In genomic region chrX:101642091-101642490, GRCm38 (mm10) we compare ENCODE assay signal across 9 mouse cellular contexts. TPM values are rescaled to one million over a fixed set of nuclear protein-coding genes. Genes with fewer than 3 reads are reported as not detected.
DNase-seq lines count a peak whose midpoint lies in the region; ATAC-seq and TF ChIP-seq lines count a peak whose summit lies in the region.
"Had no signal": no experiment of that assay in that cellular context is flagged by ENCODE, and none has a peak within 500 bp of the region (broad histone marks: within the 10 kb centered on the region; RNA-seq: fewer than 3 reads in every experiment).

No protein-coding gene starts in this region.

- WGBS in heart, embryonic 10.5 days = 31% methylated on average over 5 of the region's 5 CpGs
- 20% methylated on average over 5 of the region's 5 CpGs for WGBS in spleen, adult 2 months
- 18% methylated on average over 5 of the region's 5 CpGs for WGBS in liver, embryonic 11.5 days
- 13% methylated on average over 5 of the region's 5 CpGs for WGBS in stomach, postnatal 0 days

- peak overlapping the region; percentile 69 for H3K4me2 ChIP-seq in liver, embryonic 11.5 days
- H3K4me2 ChIP-seq in stomach, postnatal 0 days (replicated peaks; ENCODE audit: low read depth) = peak overlapping the region; percentile 53

- no peak for ATAC-seq in liver, embryonic 11.5 days (replicated peaks; ENCODE audit: low FRiP score)
- ATAC-seq in stomach, postnatal 0 days (ENCODE audit: low FRiP score, low TSS enrichment) = no peak

- no peak for TF ChIP-seq POLR2A in spleen, adult 2 months (IDR thresholded peaks at IDR 0.05; ENCODE audit: low read depth, low read length)

- H3K36me3 ChIP-seq in heart, embryonic 10.5 days = peaks cover 4% of the 10 kb centered on the region; the same call in 1 of the 2 replicates
- H3K36me3 ChIP-seq in spleen, adult 2 months (ENCODE audit: control insufficient read depth, insufficient read depth, low read length) = peaks cover 2% of the 10 kb centered on the region; the same call in 1 of the 2 replicates
- no peaks in the 10 kb centered on the region; the same call in 1 of the 2 replicates for H3K36me3 ChIP-seq in liver, embryonic 11.5 days (ENCODE audit: control insufficient read depth, insufficient read depth, low read length)
- no peaks in the 10 kb centered on the region for H3K36me3 ChIP-seq in stomach, postnatal 0 days (ENCODE audit: control insufficient read depth, insufficient read depth, low read length)

- H3K9me3 ChIP-seq in heart, embryonic 10.5 days = no peaks in the 10 kb centered on the region
- no peaks in the 10 kb centered on the region for H3K9me3 ChIP-seq in liver, embryonic 11.5 days (ENCODE audit: control insufficient read depth, low read length)
- no peaks in the 10 kb centered on the region for H3K9me3 ChIP-seq in stomach, postnatal 0 days (ENCODE audit: control insufficient read depth, low read length)

- no peak for TF ChIP-seq CTCF in spleen, adult 2 months (IDR thresholded peaks at IDR 0.05; ENCODE audit: extremely low read depth, insufficient read depth, insufficient read length, insufficient replicate concordance)
- TF ChIP-seq CTCF in stomach, postnatal 0 days (IDR thresholded peaks at IDR 0.05; ENCODE audit: low read depth) = no peak

- TF ChIP-seq EP300 in stomach, postnatal 0 days (optimal IDR thresholded peaks at IDR 0.05) = no peak

- H3K9ac ChIP-seq in liver, embryonic 11.5 days (ENCODE audit: low read depth, low read length) = peak overlapping the region; percentile 35; the same call in 1 of the 2 replicates
- H3K9ac ChIP-seq in stomach, postnatal 0 days (ENCODE audit: low read length) = no peak overlapping the region

- no peak for DNase-seq in heart, embryonic 10.5 days (ENCODE audit: low spot score)
- no peak for DNase-seq in heart, adult 9 months (ENCODE audit: low spot score in 2 of 2)
- DNase-seq in spleen, adult 2 months (ENCODE audit: low read depth in 1 of 2, low spot score in 2 of 2) = no peak
- DNase-seq in spleen, adult 18-20 months = no peak
- DNase-seq in liver, embryonic 11.5 days (ENCODE audit: low spot score) = no peak
- no peak for DNase-seq in stomach, postnatal 0 days (ENCODE audit: low spot score)
- no peak for DNase-seq in spleen, adult 12 weeks (ENCODE audit: low spot score)
- no peak for DNase-seq in thymus, postnatal 25 days
- DNase-seq: retina, postnatal 1 day had no signal

- H3K4me3 ChIP-seq in heart, embryonic 10.5 days = peak overlapping the region; percentile 70
- H3K4me3 ChIP-seq in spleen, adult 2 months (ENCODE audit: extremely low read depth, insufficient read depth, insufficient read length) = peak overlapping the region; percentile 18; the same call in 1 of the 2 replicates
- H3K4me3 ChIP-seq in liver, embryonic 11.5 days (ENCODE audit: low read depth, low read length) = peak overlapping the region; percentile 78
- H3K4me3 ChIP-seq in stomach, postnatal 0 days (ENCODE audit: low read depth, low read length) = peak overlapping the region; percentile 66

- no peak overlapping the region for H3K27ac ChIP-seq in heart, embryonic 10.5 days
- H3K27ac ChIP-seq in spleen, adult 2 months (ENCODE audit: insufficient read depth, low read length) = no peak overlapping the region
- H3K27ac ChIP-seq in liver, embryonic 11.5 days (ENCODE audit: low read depth, low read length) = no peak overlapping the region
- H3K27ac ChIP-seq in stomach, postnatal 0 days (replicated peaks) = no peak overlapping the region

- H3K27me3 ChIP-seq in heart, embryonic 10.5 days (ENCODE audit: insufficient read depth, poor library complexity, severe bottlenecking) = peaks cover 33% of the 10 kb centered on the region; the same call in 1 of the 2 replicates
- no peaks in the 10 kb centered on the region for H3K27me3 ChIP-seq in spleen, adult 2 months (ENCODE audit: control insufficient read depth, insufficient read depth, low read length)
- peaks cover 26% of the 10 kb centered on the region for H3K27me3 ChIP-seq in liver, embryonic 11.5 days (replicated peaks; ENCODE audit: control insufficient read depth, insufficient read depth, low read length)
- H3K27me3 ChIP-seq in stomach, postnatal 0 days (ENCODE audit: control insufficient read depth, insufficient read depth, low read length) = no peaks in the 10 kb centered on the region

- no peaks in the 10 kb centered on the region for H3K4me1 ChIP-seq in heart, embryonic 10.5 days
- H3K4me1 ChIP-seq in spleen, adult 2 months (ENCODE audit: control insufficient read depth, insufficient read depth, insufficient read length) = peaks cover 2% of the 10 kb centered on the region; the same call in 1 of the 2 replicates
- no peaks in the 10 kb centered on the region; the same call in 1 of the 2 replicates for H3K4me1 ChIP-seq in liver, embryonic 11.5 days (replicated peaks; ENCODE audit: control insufficient read depth, insufficient read depth, low read length)
- no peaks in the 10 kb centered on the region for H3K4me1 ChIP-seq in stomach, postnatal 0 days (replicated peaks; ENCODE audit: control insufficient read depth, insufficient read depth)

RNA-seq across cellular contexts. Expression of gene Ogt, which starts 2.2 kb away (rescaled TPM):
- 98.4 and 117 TPM in 2 replicates for polyA plus RNA-seq in heart, embryonic 10.5 days (2016; fragmentation: Nextera tagmentation; extraction: Ambion mirVana)
- polyA plus RNA-seq in spleen, adult 2 months (2012; rRNA removed) = 54.3 and 63.7 TPM in 2 replicates
- polyA plus RNA-seq in liver, embryonic 11.5 days (2014; fragmentation: Nextera tagmentation; extraction: Ambion mirVana) = 128 TPM in 2 replicates
- polyA plus RNA-seq in stomach, postnatal 0 days (2015; fragmentation: Nextera tagmentation; extraction: Ambion mirVana) = 41.1 and 48.2 TPM in 2 replicates

Comparison
In these comparisons a context has a peak if more than half of its experiments do, and no peak if none do; other contexts are left out.
1. H3K4me3 ChIP-seq: peak in every context shown above with its lines; median percentile 78 in liver, embryonic 11.5 days; 70 in heart, embryonic 10.5 days; 66 in stomach, postnatal 0 days; 18 in spleen, adult 2 months.